Mouse (Mus musculus) liver, adult 10 weeks (tissue): ENCODE data around the gene Rpl26. TPM values are rescaled to one million over a fixed set of nuclear protein-coding genes. Genes with fewer than 3 reads are reported as not detected.

ENCODE experiments used
- polyA plus RNA-seq: library from polyadenylated mRNA; stranded (reverse); fragments of 350-450 nt; fragmentation: Illumina TruSeq; extraction: RNeasy Lipid Tissue Mini Kit (QIAGEN cat#74804); gene quantifications from one replicate; pipeline ENCODE4 v1.2.3, GENCODE M21; 2014; ENCODE audit warnings: low read depth, low replicate concordance

The Rpl26 gene
- 134 TPM for polyA plus RNA-seq

GRCm38 (mm10) chr11:68901351-68902046 lies at the start of gene Rpl26:
Rpl26 (plus strand) TSS chr11:68901583.

GRCm38 (mm10) chr11:68871748-68872147 lies 29.6 kb upstream of the Rpl26 start, which contains the start of gene Ndel1:
Ndel1 (minus strand) TSS chr11:68871858.

GRCm38 (mm10) chr11:68888253-68888652 lies 13.1 kb upstream of the Rpl26 start, which contains the start of gene Rnf222:
Rnf222 (plus strand) TSS chr11:68888553.

GRCm38 (mm10) chr11:68926981-68927380 lies 25.6 kb downstream of the Rpl26 start, which contains the start of gene Odf4:
Odf4 (minus strand) TSS chr11:68927081.

Other genes with a start within 250 kb of the Rpl26 start
- gene Myh10, start 210.0 kb upstream of the Rpl26 start, polyA plus RNA-seq = 6.5 TPM
- 58.9 TPM for gene Ndel1, start 29.7 kb upstream of the Rpl26 start, polyA plus RNA-seq
- gene Rnf222, start 13.0 kb upstream of the Rpl26 start, polyA plus RNA-seq = not detected
- gene Odf4, start 25.5 kb downstream of the Rpl26 start, polyA plus RNA-seq = not detected
- gene Arhgef15, start 55.9 kb downstream of the Rpl26 start, polyA plus RNA-seq = 2.5 TPM
- gene Slc25a35, start 66.5 kb downstream of the Rpl26 start, polyA plus RNA-seq = 1.6 TPM
- 1.5 TPM for gene Rangrf, start 73.6 kb downstream of the Rpl26 start, polyA plus RNA-seq
- gene Pfas, start 106.9 kb downstream of the Rpl26 start, polyA plus RNA-seq = 2.6 TPM
- gene Ctc1, start 114.3 kb downstream of the Rpl26 start, polyA plus RNA-seq = 1.1 TPM
- gene Aurkb, start 144.1 kb downstream of the Rpl26 start, polyA plus RNA-seq = not detected
- gene Borcs6, start 158.1 kb downstream of the Rpl26 start, polyA plus RNA-seq = 1.4 TPM
- gene Tmem107, start 169.2 kb downstream of the Rpl26 start, polyA plus RNA-seq = 0.61 TPM
- gene Vamp2, start 186.9 kb downstream of the Rpl26 start, polyA plus RNA-seq = 23.6 TPM
- gene Per1, start 193.6 kb downstream of the Rpl26 start, polyA plus RNA-seq = 0.16 TPM
- not detected for gene Hes7, start 218.8 kb downstream of the Rpl26 start, polyA plus RNA-seq
- gene 9130213A22Rik, start 221.0 kb downstream of the Rpl26 start, polyA plus RNA-seq = not detected
- not detected for gene Aloxe3, start 224.3 kb downstream of the Rpl26 start, polyA plus RNA-seq